Mouse (Mus musculus) kidney, adult 2 months (tissue): ENCODE data around the gene Arhgef10l.

Source experiments
- CTCF ChIP-seq: fragments of 200-500 bp; conservative IDR thresholded peaks from 2 replicates; pipeline ENCODE4 v1.5.1; 2011; ENCODE audit warnings: low read depth, mild to moderate bottlenecking, control low read depth, low read length, moderate library complexity, mixed read lengths; ENCODE audit not compliant: insufficient read depth, insufficient read length
- POLR2A ChIP-seq: fragments of 200-500 bp; IDR thresholded peaks from one replicate; pipeline ENCODE4 v1.6.1; 2011; ENCODE audit warnings: low read depth, low read length, control low read depth

DNA sequence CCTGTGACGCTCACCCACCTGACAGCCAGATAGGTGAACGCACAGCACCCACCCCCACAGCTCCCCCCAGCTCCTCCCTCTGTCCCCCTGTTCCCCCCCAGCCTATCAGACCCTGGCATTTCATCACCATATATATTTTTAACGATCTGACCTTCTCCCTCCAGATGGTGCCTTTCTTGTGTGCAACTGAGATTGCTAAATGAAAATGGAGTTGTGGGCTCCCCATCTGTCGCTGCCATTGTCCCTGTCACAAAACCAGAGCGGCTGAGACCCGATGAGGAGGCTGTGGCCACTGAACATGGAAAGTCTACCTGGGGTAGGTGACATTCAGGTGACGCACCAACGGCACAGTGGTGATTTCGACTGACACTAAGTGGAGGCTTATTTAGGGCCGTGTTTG is 109.3 kb downstream of the Arhgef10l start:
- TF ChIP-seq CTCF (no peak), POLR2A (no peak)
